Mouse (Mus musculus) hindbrain, embryonic 14.5 days (tissue): ENCODE measurements at regions not wholly inside any gene's neighbourhood (a gene's known extent, or its start where the extent isn't known, plus 50 kb on each side); places are given as distances from the start of the nearest gene placed in this dataset.

ENCODE experiments used
- ATAC-seq: fragments of 200-750 bp; cut with Nextera tagmentation; 2 replicates; pipeline ENCODE4 v1.8.0; 2017; ENCODE audit warnings: moderate number of reproducible peaks, mild to moderate bottlenecking, moderate TSS enrichment, moderate library complexity; ENCODE audit not compliant: low FRiP score
- DNase-seq: peaks from one replicate; pipeline ENCODE4 v3.0.0-alpha.2; 2015; ENCODE audit warnings: low spot score
- H3K27ac ChIP-seq: fragments of 300-500 bp; sonication (generic); 2 replicates; pipeline ENCODE4 v1.5.1; 2014; ENCODE audit warnings: mild to moderate bottlenecking, moderate library complexity
- H3K27me3 ChIP-seq: fragments of 300-500 bp; sonication (generic); 2 replicates; pipeline ENCODE4 v1.6.1; 2014; ENCODE audit warnings: mild to moderate bottlenecking, low read length, mixed read lengths; ENCODE audit not compliant: control insufficient read depth, insufficient read depth
- H3K36me3 ChIP-seq: fragments of 300-500 bp; sonication (generic); replicated peaks from 2 replicates; pipeline ENCODE4 v1.6.1; 2014; ENCODE audit not compliant: control insufficient read depth, insufficient read depth
- H3K4me1 ChIP-seq: fragments of 300-500 bp; sonication (generic); replicated peaks from 2 replicates; pipeline ENCODE4 v1.6.1; 2014; ENCODE audit warnings: antibody characterized with exemption, low read length, mixed read lengths; ENCODE audit not compliant: control insufficient read depth, insufficient read depth
- H3K4me2 ChIP-seq: fragments of 300-500 bp; sonication (generic); replicated peaks from 2 replicates; pipeline ENCODE4 v1.6.1; 2014; ENCODE audit warnings: mild to moderate bottlenecking, moderate library complexity
- H3K4me3 ChIP-seq: fragments of 300-500 bp; sonication (generic); replicated peaks from 2 replicates; pipeline ENCODE4 v1.5.1; 2014; ENCODE audit warnings: mild to moderate bottlenecking, low read length
- H3K9ac ChIP-seq: fragments of 300-500 bp; sonication (generic); 2 replicates; pipeline ENCODE4 v1.6.1; 2014
- H3K9me3 ChIP-seq: fragments of 300-500 bp; sonication (generic); 2 replicates; pipeline ENCODE4 v1.6.1; 2016; ENCODE audit warnings: low read length; ENCODE audit not compliant: control insufficient read depth
- whole genome bisulfite sequencing: fragments of 180-500 bp; shearing (Covaris S2); extraction: QIAGEN DNeasy Blood & Tissue Kit; methylation state at CpG from one replicate; pipeline ENCODE4 v1.1.7; 2014; 5-methylcytosine and 5-hydroxymethylcytosine counted together

DNA sequence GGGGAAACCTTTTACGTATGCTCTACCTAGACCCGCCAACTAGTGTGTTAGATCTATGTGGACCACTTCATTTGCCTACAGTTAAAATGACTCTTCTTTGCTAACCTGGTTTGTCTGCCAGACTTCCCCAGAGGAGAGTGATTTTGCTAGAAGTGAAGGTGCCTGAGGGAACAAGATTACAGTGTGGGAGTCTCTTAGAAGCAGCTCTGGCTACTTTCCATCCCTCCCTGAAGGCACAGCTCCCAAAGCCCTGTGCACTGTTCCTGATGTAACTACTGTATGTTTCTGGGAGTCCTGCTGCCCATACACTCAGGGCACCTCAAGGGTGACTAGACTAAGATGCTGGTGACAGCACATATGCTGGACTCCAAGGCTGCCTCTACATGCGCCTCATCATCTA, 144.5 kb upstream of the Tnp1 start:
- DNase-seq (no peak), ATAC-seq (no peak)
- WGBS = 94% methylated on average over 3 of the region's 3 CpGs
- no peaks in the 10 kb centered on the region for H3K9me3 ChIP-seq
- no peak overlapping the region for H3K4me3 ChIP-seq
- H3K9ac ChIP-seq = no peak overlapping the region
- H3K4me1 ChIP-seq = no peaks in the 10 kb centered on the region
- H3K27me3 ChIP-seq = no peaks in the 10 kb centered on the region
- no peak overlapping the region for H3K27ac ChIP-seq
- no peak overlapping the region for H3K4me2 ChIP-seq
- no peaks in the 10 kb centered on the region for H3K36me3 ChIP-seq

DNA sequence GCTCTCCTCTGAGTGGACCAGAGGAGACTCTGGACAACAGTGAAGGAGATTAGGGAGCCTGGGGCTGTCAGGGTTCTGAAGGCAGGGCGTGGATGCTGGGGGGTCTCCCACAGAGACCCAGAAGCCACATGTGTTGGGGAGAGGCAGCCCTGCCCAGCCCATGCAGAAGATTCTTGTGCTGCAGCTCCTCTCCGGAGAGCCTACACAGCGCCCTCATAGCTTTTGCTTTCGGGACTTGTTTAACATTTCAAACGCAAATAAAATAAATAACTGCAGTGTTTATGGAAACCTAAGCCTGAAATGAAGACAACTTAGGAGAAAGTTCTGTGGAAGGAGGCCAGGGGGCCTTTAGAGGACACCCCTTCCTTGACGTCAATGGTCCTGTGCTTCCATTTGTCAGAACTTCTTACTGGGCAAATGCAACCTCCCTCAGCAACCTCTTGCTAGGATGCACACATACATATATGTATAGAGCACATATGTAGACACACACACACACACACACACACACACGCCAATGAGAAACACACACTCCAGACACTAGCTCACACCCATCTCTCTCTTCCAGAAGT, 143.8 kb upstream of the Tnp1 start:
- no peaks in the 10 kb centered on the region for H3K9me3 ChIP-seq
- no peaks in the 10 kb centered on the region for H3K36me3 ChIP-seq
- no peak overlapping the region for H3K4me3 ChIP-seq
- H3K4me1 ChIP-seq = no peaks in the 10 kb centered on the region
- H3K27ac ChIP-seq = no peak overlapping the region
- no peaks in the 10 kb centered on the region for H3K27me3 ChIP-seq
- DNase-seq = no peak
- WGBS = 89% methylated on average over 7 of the region's 7 CpGs
- H3K9ac ChIP-seq = no peak overlapping the region
- ATAC-seq = no peak
- no peak overlapping the region for H3K4me2 ChIP-seq

DNA sequence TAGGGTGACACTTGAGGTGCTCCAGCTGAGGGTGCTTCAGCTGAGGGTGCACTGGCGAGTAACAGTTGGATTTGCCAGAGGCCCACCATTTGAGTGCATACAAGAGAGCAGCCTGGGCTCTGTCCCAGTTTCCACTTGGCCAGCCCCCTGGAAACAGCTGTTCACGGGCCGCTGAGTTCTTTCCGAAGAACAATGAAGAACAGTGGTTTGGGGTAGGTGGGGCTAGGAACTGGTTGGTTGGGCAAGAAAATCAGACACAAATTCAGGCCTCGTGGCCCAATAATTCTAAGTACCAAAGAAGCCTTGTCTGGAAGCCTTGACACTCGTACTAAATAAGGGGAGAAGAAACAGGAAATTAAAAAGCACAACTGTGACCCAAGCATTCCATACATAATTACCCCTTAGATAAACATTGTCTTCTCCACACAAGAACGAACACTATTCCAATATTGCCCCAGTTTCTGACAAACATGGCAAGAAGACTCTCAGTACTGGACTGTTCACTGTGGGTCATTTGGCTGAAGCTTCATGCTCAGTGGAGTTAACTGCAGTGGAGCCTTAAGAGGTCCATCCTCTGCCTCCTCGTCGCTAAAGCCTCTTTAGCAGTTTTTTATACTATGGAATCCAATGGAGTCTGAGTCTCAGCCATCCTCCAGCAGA, 137.9 kb upstream of the Tnp1 start:
- H3K4me3 ChIP-seq = no peak overlapping the region
- no peak overlapping the region for H3K4me2 ChIP-seq
- no peaks in the 10 kb centered on the region for H3K9me3 ChIP-seq
- 45% methylated on average over 9 of the region's 9 CpGs for WGBS
- no peaks in the 10 kb centered on the region for H3K27me3 ChIP-seq
- no peaks in the 10 kb centered on the region for H3K36me3 ChIP-seq
- DNase-seq (no peak), ATAC-seq (no peak)
- no peak overlapping the region for H3K27ac ChIP-seq
- no peaks in the 10 kb centered on the region for H3K4me1 ChIP-seq
- no peak overlapping the region for H3K9ac ChIP-seq

DNA sequence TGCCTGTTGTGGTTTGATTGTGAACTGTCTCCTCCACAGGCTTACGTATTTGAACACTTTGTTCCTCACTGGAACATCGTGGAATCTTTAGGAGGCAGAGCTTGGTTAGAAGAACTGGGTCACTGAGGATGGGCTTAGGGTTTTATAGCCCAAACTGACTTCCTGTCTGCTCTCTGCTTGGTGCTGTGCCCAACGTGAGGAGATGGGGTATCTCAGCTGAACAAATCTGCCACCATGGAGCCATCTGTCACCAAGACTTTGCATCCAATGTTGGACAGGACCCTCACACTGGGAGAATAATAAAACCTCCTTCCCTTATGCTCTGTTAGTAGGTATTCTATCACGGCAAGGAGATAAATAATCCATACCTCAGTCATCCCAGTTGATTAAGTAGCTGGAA, 134.2 kb upstream of the Tnp1 start:
- WGBS = 85% methylated on average over 4 of the region's 4 CpGs
- Histone ChIP-seq H3K9me3 (no peaks in the 10 kb centered on the region), H3K4me1 (no peaks in the 10 kb centered on the region), H3K27me3 (no peaks in the 10 kb centered on the region), H3K27ac (no peak overlapping the region), H3K9ac (no peak overlapping the region), H3K36me3 (no peaks in the 10 kb centered on the region), H3K4me2 (no peak overlapping the region), H3K4me3 (no peak overlapping the region)
- no peak for DNase-seq
- no peak for ATAC-seq

DNA sequence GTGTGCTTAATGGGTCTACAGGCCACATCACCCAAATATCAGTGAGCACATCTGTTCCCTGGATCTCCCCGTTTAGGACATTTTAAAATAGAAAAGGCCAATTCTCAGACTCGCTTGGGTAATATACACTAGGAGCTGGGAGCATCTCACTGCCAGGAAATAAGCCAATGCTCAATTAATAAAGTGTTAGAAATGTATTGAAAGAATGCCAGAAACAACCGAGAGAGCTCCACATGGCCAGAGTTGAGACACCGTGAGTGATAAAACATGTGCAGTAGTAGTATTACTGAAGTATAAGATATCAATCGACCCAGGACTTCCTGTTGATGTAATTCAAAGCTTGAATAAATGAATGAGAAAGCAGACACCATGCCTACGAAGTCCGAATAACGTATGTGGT, 127.1 kb upstream of the Tnp1 start:
- Histone ChIP-seq H3K27ac (no peak overlapping the region), H3K4me3 (no peak overlapping the region), H3K9ac (no peak overlapping the region), H3K9me3 (no peaks in the 10 kb centered on the region), H3K4me1 (no peaks in the 10 kb centered on the region), H3K27me3 (no peaks in the 10 kb centered on the region), H3K36me3 (no peaks in the 10 kb centered on the region), H3K4me2 (no peak overlapping the region)
- no peak for DNase-seq
- 93% methylated on average over 8 of the region's 8 CpGs for WGBS
- ATAC-seq = no peak

DNA sequence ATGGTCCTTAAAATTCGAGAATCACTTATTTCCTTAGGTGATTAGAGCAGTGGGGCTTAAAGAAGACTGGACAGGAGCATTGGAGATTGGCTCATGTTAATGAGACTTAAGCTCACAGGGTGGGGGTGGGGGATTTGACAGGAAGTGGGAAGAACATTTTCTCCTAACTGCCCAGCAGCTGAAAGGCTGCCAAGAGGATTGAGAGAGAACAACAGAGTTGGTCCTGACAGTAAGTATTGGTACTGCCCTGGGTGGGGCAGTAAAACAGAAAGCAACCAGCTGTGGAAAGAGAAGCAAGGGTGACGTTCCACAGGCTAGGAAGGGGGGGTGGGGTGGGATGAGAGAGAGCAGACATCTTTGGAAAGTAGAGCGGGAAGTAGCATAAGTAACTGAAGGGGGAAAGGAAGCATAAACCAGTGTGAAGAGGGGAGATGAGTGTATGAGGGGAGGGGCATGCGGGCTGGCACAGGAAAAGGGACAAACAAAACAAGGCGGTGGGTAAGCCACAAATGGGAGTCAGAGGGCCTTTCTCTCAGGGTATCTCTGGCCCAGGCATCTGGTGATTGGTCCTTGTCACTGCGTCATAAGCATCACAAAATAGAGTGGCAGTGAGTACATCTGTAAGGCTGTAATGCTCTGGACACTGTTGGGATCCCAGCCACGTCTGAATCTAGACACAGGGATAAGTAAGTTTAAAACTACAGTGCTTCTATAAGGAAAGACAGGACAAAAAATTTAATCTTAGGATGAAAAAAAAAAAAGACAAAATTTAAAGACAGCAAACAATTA, 125.0 kb upstream of the Tnp1 start:
- Histone ChIP-seq H3K9me3 (no peaks in the 10 kb centered on the region), H3K27me3 (no peaks in the 10 kb centered on the region), H3K4me3 (no peak overlapping the region), H3K9ac (no peak overlapping the region), H3K36me3 (no peaks in the 10 kb centered on the region), H3K27ac (no peak overlapping the region), H3K4me1 (no peaks in the 10 kb centered on the region), H3K4me2 (no peak overlapping the region)
- ATAC-seq = no peak
- WGBS = 71% methylated on average over 7 of the region's 7 CpGs
- no peak for DNase-seq

GRCm38 (mm10) chr1:73130215-73130861, 114.6 kb upstream of the Tnp1 start:
- no peak overlapping the region for H3K9ac ChIP-seq
- no peaks in the 10 kb centered on the region for H3K27me3 ChIP-seq
- DNase-seq = no peak
- H3K4me3 ChIP-seq = no peak overlapping the region
- 0 out of 2 replicates have a peak, but pooled peaks cover 3% of the 10 kb centered on the region for H3K4me1 ChIP-seq
- 89% methylated on average over 4 of the region's 4 CpGs for WGBS
- no peak overlapping the region for H3K4me2 ChIP-seq
- no peak overlapping the region for H3K27ac ChIP-seq
- no peaks in the 10 kb centered on the region for H3K36me3 ChIP-seq
- no peaks in the 10 kb centered on the region for H3K9me3 ChIP-seq
- ATAC-seq = no peak

- WGBS = 84% methylated on average over 9 of the region's 9 CpGs
- DNase-seq = no peak
- no peak overlapping the region for H3K9ac ChIP-seq
- no peak overlapping the region for H3K4me2 ChIP-seq
- H3K27me3 ChIP-seq = no peaks in the 10 kb centered on the region
- H3K36me3 ChIP-seq = no peaks in the 10 kb centered on the region
- no peak overlapping the region for H3K4me3 ChIP-seq
- H3K9me3 ChIP-seq = no peaks in the 10 kb centered on the region
- H3K27ac ChIP-seq = no peak overlapping the region
- ATAC-seq = no peak
- 0 out of 2 replicates have a peak, but pooled peaks cover 10% of the 10 kb centered on the region for H3K4me1 ChIP-seq
These were observed 107.3 kb upstream of the Tnp1 start for GRCm38 (mm10) chr1:73123012-73123411.

- Histone ChIP-seq H3K9ac (no peak overlapping the region), H3K9me3 (no peaks in the 10 kb centered on the region), H3K27me3 (no peaks in the 10 kb centered on the region), H3K4me3 (no peak overlapping the region), H3K4me1 (0 out of 2 replicates have a peak, but pooled peaks cover 6% of the 10 kb centered on the region), H3K27ac (no peak overlapping the region), H3K4me2 (no peak overlapping the region), H3K36me3 (no peaks in the 10 kb centered on the region)
- ATAC-seq (no peak), DNase-seq (no peak)
- WGBS = 68% methylated on average over 6 of the region's 6 CpGs
These were observed 103.0 kb upstream of the Tnp1 start for GRCm38 (mm10) chr1:73118661-73119060.
